Mouse (Mus musculus) 416B (cell line): ENCODE data around the gene Ormdl3.
"Not testable (repeated sequence)": the region's sequence is repeated elsewhere in the genome, so short reads cannot be mapped to it uniquely, and the experiment has no call there.

Experiments
- DNase-seq: peaks from one replicate; pipeline ENCODE4 v3.0.0; 2011; ENCODE audit warnings: low read depth

The Ormdl3 gene

DNA sequence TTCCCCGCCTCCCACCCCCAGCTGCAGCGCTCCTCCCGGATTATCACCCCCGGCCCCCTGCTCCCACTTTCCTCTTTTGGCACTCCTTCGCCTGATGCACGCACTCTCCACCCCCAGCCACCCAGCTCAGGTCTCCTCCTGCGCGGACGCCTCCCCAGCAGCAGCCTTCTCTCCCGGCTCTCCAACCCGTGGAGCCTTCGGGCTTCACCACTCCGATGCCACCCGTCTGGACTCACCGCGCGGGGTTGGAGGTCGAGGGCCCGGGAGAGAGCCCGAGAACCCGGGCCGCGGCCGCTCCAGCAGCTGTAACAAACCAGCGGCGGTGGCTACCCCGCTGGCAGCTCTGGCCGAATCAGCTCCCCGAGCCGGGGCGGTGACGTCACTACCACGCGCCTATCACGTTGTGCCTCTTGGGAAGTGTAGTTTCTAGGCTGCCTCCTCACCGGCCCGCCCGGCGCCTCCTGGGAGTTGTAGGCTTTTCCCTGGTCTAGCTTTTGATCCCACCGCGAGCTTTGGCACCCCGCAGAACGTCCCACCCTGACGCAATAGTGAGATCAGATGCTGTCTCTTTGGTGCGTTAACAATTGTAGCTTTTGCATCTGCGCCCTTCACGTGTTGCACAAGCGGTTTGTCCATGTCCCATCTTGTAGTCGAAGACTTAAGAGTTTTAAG is at the start of gene Ormdl3:
Ormdl3 (minus strand) TSS at position 477 of the 672 bp plus-strand sequence.
- DNase-seq: peak; percentile 97

DNA sequence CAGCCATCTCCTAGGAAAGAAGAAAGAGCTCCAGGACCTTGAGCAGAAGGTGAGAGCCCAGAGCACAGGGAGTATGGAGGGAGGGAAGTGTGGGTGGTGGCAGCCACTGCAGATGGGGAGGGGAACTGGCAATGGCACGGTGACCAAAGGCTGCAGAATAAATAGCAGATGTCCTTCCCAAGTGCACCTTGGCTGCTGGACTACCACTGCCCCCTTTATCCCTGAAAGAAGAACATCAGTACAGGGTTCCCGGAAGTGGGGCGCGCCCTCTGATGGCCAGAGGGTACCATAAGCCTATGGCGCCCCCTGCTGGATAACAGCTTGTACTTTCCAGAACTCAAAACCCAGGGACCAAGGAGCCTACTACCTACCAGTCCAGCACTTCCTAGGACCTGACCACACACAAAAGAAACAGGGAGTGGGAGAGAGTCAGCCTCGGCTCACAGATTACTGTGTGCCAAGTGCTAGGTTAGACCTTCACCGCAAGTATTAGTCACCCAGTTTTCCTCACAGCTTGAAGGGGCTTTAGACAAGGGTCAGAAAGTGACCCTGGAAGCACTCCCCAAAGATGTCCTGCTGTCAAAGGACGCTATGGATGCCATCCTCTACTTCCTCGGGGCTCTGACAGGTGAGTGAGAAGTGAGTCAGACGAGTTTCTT is 48.3 kb upstream of the Ormdl3 start:
- DNase-seq: peak; percentile 57

GRCm38 (mm10) chr11:98630646-98631045 is 43.5 kb upstream of the Ormdl3 start:
- no peak for DNase-seq

- DNase-seq: no peak
Observed at GRCm38 (mm10) chr11:98628706-98629105, 41.5 kb upstream of the Ormdl3 start.

- DNase-seq: no peak
Observed at GRCm38 (mm10) chr11:98625611-98626410, 38.6 kb upstream of the Ormdl3 start, which contains the start of the genes Gm12355 and Gsdma3. TSS of gene Gm12355 (minus strand) at chr11:98625661. TSS of gene Gsdma3 (plus strand) at chr11:98626360.

DNA sequence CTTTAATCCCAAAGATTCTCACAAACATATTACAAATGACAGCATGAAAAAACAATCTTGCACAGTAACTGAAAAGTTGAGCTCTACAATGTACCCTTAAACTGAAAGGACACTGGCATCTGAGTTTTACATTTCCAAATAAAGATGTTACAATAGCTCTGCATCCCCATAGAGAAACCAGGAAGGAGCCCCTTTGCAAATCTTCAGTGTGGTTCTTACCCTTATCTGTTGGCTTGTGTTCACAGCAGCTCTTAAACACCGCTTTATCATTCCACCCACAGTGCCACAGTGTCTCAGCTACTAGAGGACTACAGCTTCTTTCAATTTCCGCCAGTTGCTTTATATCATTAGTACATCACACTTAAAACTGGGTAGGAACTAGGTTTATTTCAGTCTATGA is 37.2 kb upstream of the Ormdl3 start:
- not testable (repeated sequence) for DNase-seq

- not testable (repeated sequence) for DNase-seq
Observed at GRCm38 (mm10) chr11:98623981-98624380, 36.8 kb upstream of the Ormdl3 start.

DNA sequence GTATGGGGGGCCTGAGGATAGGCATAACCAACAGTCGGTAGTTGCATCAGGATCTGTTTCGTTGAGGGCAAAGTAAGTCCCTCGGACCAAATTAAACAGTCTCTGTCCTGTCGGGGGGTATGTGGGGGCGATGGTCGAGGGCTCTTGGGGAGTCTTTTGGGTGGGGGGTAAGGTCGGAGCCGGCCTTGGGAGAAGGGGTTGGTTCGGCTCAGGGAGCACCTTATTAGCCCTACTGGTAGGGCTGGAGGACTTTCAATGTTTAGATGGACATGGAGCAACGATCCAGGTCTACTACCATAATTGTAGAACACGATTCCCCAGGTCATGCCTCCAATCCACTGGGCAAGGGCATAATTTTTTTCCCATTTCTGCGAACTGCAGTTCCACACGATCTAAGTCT is 33.6 kb upstream of the Ormdl3 start:
- DNase-seq: no peak

DNA sequence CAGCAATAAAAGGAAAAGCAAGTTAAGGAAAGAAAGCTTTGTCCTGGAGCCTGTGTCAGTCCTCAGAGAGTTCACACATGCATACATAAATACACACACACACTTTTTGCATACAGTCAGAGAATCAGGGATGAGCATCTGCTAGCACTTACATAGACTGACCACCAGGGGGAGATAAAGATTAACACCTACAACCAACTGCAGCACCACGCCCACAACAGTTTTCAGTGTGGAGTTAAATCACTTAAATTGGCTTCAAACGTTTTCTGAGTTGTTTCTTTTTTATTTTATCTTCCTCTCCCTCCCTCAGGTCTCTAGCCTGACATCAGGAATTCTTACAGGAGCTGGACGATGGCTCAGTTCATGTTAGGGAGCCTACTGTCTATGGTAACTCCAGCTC is 19.6 kb upstream of the Ormdl3 start:
- DNase-seq: peak; percentile 75

- not testable (repeated sequence) for DNase-seq
Observed at GRCm38 (mm10) chr11:98604911-98605310, 17.7 kb upstream of the Ormdl3 start.

DNA sequence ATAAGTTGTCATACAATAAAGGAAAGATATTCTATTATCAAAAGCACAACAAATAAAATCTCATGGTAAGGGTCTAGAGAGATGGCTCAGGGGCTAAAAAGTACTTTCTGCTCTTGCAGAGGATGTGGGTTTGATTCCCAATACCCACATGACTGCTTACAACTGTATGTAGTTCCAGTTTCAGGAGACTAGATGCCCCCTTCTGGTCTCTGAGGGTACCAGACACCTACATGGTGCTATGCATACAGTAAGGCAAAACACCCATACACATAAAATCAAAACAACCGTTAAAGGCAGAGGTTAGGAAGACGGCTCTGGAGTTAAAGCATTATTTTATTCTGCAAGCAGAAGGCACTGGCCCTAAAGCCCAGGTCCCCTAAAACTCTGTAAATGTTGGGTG is 16.8 kb upstream of the Ormdl3 start:
- DNase-seq: peak; percentile 57

GRCm38 (mm10) chr11:98602090-98602690 is 15.0 kb upstream of the Ormdl3 start:
- no peak for DNase-seq

GRCm38 (mm10) chr11:98599291-98599690 is 12.1 kb upstream of the Ormdl3 start:
- peak; percentile 45 for DNase-seq

- DNase-seq: no peak
Observed at GRCm38 (mm10) chr11:98598851-98599290, 11.7 kb upstream of the Ormdl3 start.

DNA sequence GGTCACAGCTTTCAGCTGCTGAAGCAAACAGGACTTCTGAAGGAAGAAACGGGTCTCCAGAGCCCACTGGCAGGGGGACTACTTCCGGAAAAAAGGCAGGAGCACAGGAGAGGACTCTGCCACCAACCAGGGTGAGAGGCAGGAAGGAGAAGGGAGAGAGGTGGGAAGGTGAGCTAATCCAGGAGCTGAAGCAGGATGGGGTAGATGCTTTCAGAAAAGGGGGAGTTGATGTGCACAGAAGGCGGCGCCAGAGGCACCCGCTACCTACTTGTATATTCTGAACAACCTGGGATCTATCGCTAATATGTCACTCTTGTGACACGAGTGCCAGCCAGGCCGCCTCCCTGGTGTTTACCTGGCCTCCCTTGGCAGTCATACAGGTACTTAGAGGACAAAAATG is 10.8 kb upstream of the Ormdl3 start, which contains the start of gene Lrrc3c:
Lrrc3c (plus strand) TSS at position 301 of the 400 bp plus-strand sequence.
- DNase-seq: no peak

DNA sequence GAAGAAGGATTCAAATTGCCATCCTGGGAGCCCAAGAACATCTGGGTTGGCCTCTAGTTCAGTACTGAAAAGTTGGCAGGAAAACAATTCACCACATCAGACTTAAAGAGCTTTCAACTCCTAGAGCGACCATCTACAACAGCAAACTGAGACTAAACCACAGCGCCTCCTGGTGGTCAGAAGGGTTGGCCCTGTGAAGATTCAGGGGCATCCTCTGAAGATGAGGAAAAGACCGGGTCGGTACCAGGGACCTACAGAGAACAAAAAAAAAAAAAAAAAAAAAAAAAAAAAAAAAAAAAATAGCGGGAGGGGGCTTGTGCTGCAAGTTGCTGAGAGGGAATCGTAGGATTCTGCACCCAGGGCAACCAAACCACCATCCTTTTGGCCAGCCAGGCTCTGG is 10.2 kb upstream of the Ormdl3 start:
- DNase-seq: peak; percentile 86

GRCm38 (mm10) chr11:98595955-98596354 is 8.8 kb upstream of the Ormdl3 start:
- no peak for DNase-seq

GRCm38 (mm10) chr11:98595473-98595872 is 8.3 kb upstream of the Ormdl3 start:
- no peak for DNase-seq

- no peak for DNase-seq
Observed at GRCm38 (mm10) chr11:98595021-98595420, 7.9 kb upstream of the Ormdl3 start.

GRCm38 (mm10) chr11:98590548-98591445 is 3.6 kb upstream of the Ormdl3 start:
- DNase-seq: no peak

GRCm38 (mm10) chr11:98589306-98589705 is 2.1 kb upstream of the Ormdl3 start:
- no peak for DNase-seq
